Mouse (Mus musculus) E14TG2a.4 (cell line): ENCODE measurements around the gene Erbb4.

Experiments used
- H3K27me3 ChIP-seq: 2 replicates; pipeline ENCODE4 v1.6.1; 2014; ENCODE audit warnings: low read length, control low read depth; ENCODE audit not compliant: insufficient read depth
- H3K36me3 ChIP-seq: 2 replicates; pipeline ENCODE4 v1.6.1; 2014; ENCODE audit warnings: low read length, control low read depth; ENCODE audit not compliant: insufficient read depth
- H3K4me1 ChIP-seq: replicated peaks from 2 replicates; pipeline ENCODE4 v1.6.1; 2014; ENCODE audit warnings: low read depth, low read length, control low read depth
- H3K4me3 ChIP-seq: replicated peaks from 2 replicates; pipeline ENCODE4 v1.5.1; 2014; ENCODE audit warnings: mild to moderate bottlenecking, low read length
- H3K9me3 ChIP-seq: 2 replicates; pipeline ENCODE4 v1.6.1; 2014; ENCODE audit warnings: low read length, control low read depth
- CTCF ChIP-seq: conservative IDR thresholded peaks from 2 replicates; pipeline ENCODE4 v1.5.1; 2014; ENCODE audit warnings: low read length
- NANOG ChIP-seq: IDR thresholded peaks from 2 replicates; pipeline ENCODE4 v1.6.1; 2014; ENCODE audit warnings: borderline replicate concordance, low read length, mixed read lengths
- POU5F1 ChIP-seq: IDR thresholded peaks from 2 replicates; pipeline ENCODE4 v1.6.1; 2014; ENCODE audit warnings: low read length, borderline replicate concordance

Erbb4 gene

GRCm38 (mm10) chr1:69107485-69108158 lies at the start of gene Erbb4:
Gene Erbb4 (minus strand): TSS chr1:69108059.
- TF ChIP-seq POU5F1: no peak
- no peak for TF ChIP-seq NANOG
- no peak for TF ChIP-seq CTCF
- H3K4me1 ChIP-seq: peaks cover 19% of the 10 kb centered on the region
- peak within 1 kb of the TSS; percentile 75 for H3K4me3 ChIP-seq
- H3K27me3 ChIP-seq: peaks cover 48% of the 10 kb centered on the region
- no peaks in the 10 kb centered on the region for H3K36me3 ChIP-seq
- no peaks in the 10 kb centered on the region for H3K9me3 ChIP-seq

- Histone ChIP-seq H3K4me1 (no peaks in the 10 kb centered on the region), H3K9me3 (no peaks in the 10 kb centered on the region), H3K4me3 (no peak overlapping the region), H3K27me3 (no peaks in the 10 kb centered on the region), H3K36me3 (no peaks in the 10 kb centered on the region)
- no peak for TF ChIP-seq CTCF
- TF ChIP-seq POU5F1: no peak
- TF ChIP-seq NANOG: no peak
Measured at GRCm38 (mm10) chr1:69157346-69157745, 49.5 kb upstream of the Erbb4 start.

- H3K36me3 ChIP-seq: no peaks in the 10 kb centered on the region
Measured at GRCm38 (mm10) chr1:69141341-69141740, 33.5 kb upstream of the Erbb4 start.

GRCm38 (mm10) chr1:69139519-69139868 lies 31.6 kb upstream of the Erbb4 start:
- TF ChIP-seq NANOG (no peak), CTCF (no peak), POU5F1 (no peak)

More at GRCm38 (mm10) chr1:69141341-69141740, 33.5 kb upstream of the Erbb4 start:
- Histone ChIP-seq H3K4me1 (no peaks in the 10 kb centered on the region), H3K27me3 (no peaks in the 10 kb centered on the region), H3K4me3 (no peak overlapping the region), H3K9me3 (no peaks in the 10 kb centered on the region)
- TF ChIP-seq NANOG (no peak), POU5F1 (no peak), CTCF (no peak)

GRCm38 (mm10) chr1:69138856-69139518 lies 31.1 kb upstream of the Erbb4 start:
- no peaks in the 10 kb centered on the region for H3K36me3 ChIP-seq
- H3K27me3 ChIP-seq: no peaks in the 10 kb centered on the region
- TF ChIP-seq CTCF (peak; percentile 58), POU5F1 (no peak)
- H3K9me3 ChIP-seq: no peaks in the 10 kb centered on the region
- no peak overlapping the region for H3K4me3 ChIP-seq
- no peaks in the 10 kb centered on the region for H3K4me1 ChIP-seq

More at GRCm38 (mm10) chr1:69139519-69139868, 31.6 kb upstream of the Erbb4 start:
- no peaks in the 10 kb centered on the region for H3K27me3 ChIP-seq
- no peaks in the 10 kb centered on the region for H3K36me3 ChIP-seq
- H3K9me3 ChIP-seq: no peaks in the 10 kb centered on the region
- no peak overlapping the region for H3K4me3 ChIP-seq
- H3K4me1 ChIP-seq: no peaks in the 10 kb centered on the region

GRCm38 (mm10) chr1:69124147-69124848 lies 16.4 kb upstream of the Erbb4 start:
- no peaks in the 10 kb centered on the region for H3K27me3 ChIP-seq
- H3K4me1 ChIP-seq: no peaks in the 10 kb centered on the region
- TF ChIP-seq POU5F1 (no peak), NANOG (no peak), CTCF (no peak)
- H3K9me3 ChIP-seq: no peaks in the 10 kb centered on the region
- H3K36me3 ChIP-seq: no peaks in the 10 kb centered on the region
- no peak overlapping the region for H3K4me3 ChIP-seq

GRCm38 (mm10) chr1:69118249-69118938 lies 10.5 kb upstream of the Erbb4 start:
- no peaks in the 10 kb centered on the region for H3K4me1 ChIP-seq
- no peaks in the 10 kb centered on the region for H3K36me3 ChIP-seq
- no peaks in the 10 kb centered on the region for H3K9me3 ChIP-seq
- no peaks in the 10 kb centered on the region for H3K27me3 ChIP-seq
- no peak for TF ChIP-seq NANOG
- TF ChIP-seq CTCF: no peak
- no peak for TF ChIP-seq POU5F1
- no peak overlapping the region for H3K4me3 ChIP-seq

GRCm38 (mm10) chr1:69108159-69108925 lies 483 bp upstream of the Erbb4 start:
- no peaks in the 10 kb centered on the region for H3K36me3 ChIP-seq
- no peak for TF ChIP-seq CTCF
- TF ChIP-seq NANOG: no peak
- no peak for TF ChIP-seq POU5F1
- H3K4me1 ChIP-seq: peaks cover 19% of the 10 kb centered on the region
- H3K4me3 ChIP-seq: peak overlapping the region; percentile 75
- H3K9me3 ChIP-seq: no peaks in the 10 kb centered on the region
- peaks cover 46% of the 10 kb centered on the region for H3K27me3 ChIP-seq
